15 mouse cellular contexts compared by ENCODE assay signal in genomic region chr15:97836894-97837247, GRCm38 (mm10). TPM values are rescaled to one million over a fixed set of nuclear protein-coding genes. Genes with fewer than 3 reads are reported as not detected.
A peak's percentile ranks its signal among the peaks of the same experiment; 100 is the strongest.
DNase-seq lines count a peak whose midpoint lies in the region; TF ChIP-seq lines count a peak whose summit lies in the region.
"Had no signal": no experiment of that assay in that cellular context is flagged by ENCODE, and none has a peak within 500 bp of the region (broad histone marks: within the 10 kb centered on the region; RNA-seq: fewer than 3 reads in every experiment).

No protein-coding gene starts in this region.

- TF ChIP-seq CTCF in gastrocnemius, adult 2 months (IDR thresholded peaks at IDR 0.05), result no peak
- no peak for TF ChIP-seq CTCF in kidney, adult 2 months (conservative IDR thresholded peaks at IDR 0.05; ENCODE audit: insufficient read depth, insufficient read length, low read depth, low read length)
- TF ChIP-seq CTCF in spleen, adult 2 months (IDR thresholded peaks at IDR 0.05; ENCODE audit: extremely low read depth, insufficient read depth, insufficient read length, insufficient replicate concordance), result no peak
- no peak for TF ChIP-seq CTCF in small intestine, adult 2 months (IDR thresholded peaks at IDR 0.05; ENCODE audit: extremely low read depth, insufficient read length, insufficient replicate concordance, low read depth, low read length)

- TF ChIP-seq POLR2A in kidney, adult 2 months (IDR thresholded peaks at IDR 0.05; ENCODE audit: low read depth, low read length), result no peak
- no peak for TF ChIP-seq POLR2A in spleen, adult 2 months (IDR thresholded peaks at IDR 0.05; ENCODE audit: low read depth, low read length)
- no peak for TF ChIP-seq POLR2A in small intestine, adult 2 months (IDR thresholded peaks at IDR 0.05; ENCODE audit: low read depth, low read length)

- WGBS in kidney, adult 2 months, result 39% methylated on average over 8 of the region's 8 CpGs
- 37% methylated on average over 8 of the region's 8 CpGs for WGBS in spleen, adult 2 months
- 39% methylated on average over 8 of the region's 8 CpGs for WGBS in small intestine, adult 2 months

- H3K36me3 ChIP-seq in kidney, adult 2 months (ENCODE audit: control insufficient read depth, insufficient read depth, low read length), result no peaks in the 10 kb centered on the region
- no peaks in the 10 kb centered on the region for H3K36me3 ChIP-seq in spleen, adult 2 months (ENCODE audit: control insufficient read depth, insufficient read depth, low read length)
- H3K36me3 ChIP-seq in small intestine, adult 2 months (ENCODE audit: control insufficient read depth, insufficient read depth, low read length), result no peaks in the 10 kb centered on the region
- H3K36me3 ChIP-seq: hindbrain, embryonic 13.5 days; liver, embryonic 13.5 days; neural tube, embryonic 12.5 days had no signal

- peaks cover 50% of the 10 kb centered on the region for H3K4me1 ChIP-seq in kidney, adult 2 months (ENCODE audit: control insufficient read depth, insufficient read depth, low read length)
- peaks cover 47% of the 10 kb centered on the region for H3K4me1 ChIP-seq in spleen, adult 2 months (ENCODE audit: control insufficient read depth, insufficient read depth, insufficient read length)
- H3K4me1 ChIP-seq in small intestine, adult 2 months (ENCODE audit: control insufficient read depth, insufficient read depth, insufficient read length, low read length), result peaks cover 34% of the 10 kb centered on the region

- H3K27me3 ChIP-seq in kidney, adult 2 months (replicated peaks; ENCODE audit: control insufficient read depth, insufficient read depth, low read length), result no peaks in the 10 kb centered on the region
- H3K27me3 ChIP-seq in spleen, adult 2 months (ENCODE audit: control insufficient read depth, insufficient read depth, low read length), result no peaks in the 10 kb centered on the region
- no peaks in the 10 kb centered on the region for H3K27me3 ChIP-seq in small intestine, adult 2 months (ENCODE audit: control insufficient read depth, insufficient read depth, low read length)
- H3K27me3 ChIP-seq: neural tube, embryonic 12.5 days had no signal

- no peak for DNase-seq in gastrocnemius, adult 2 months
- no peak for DNase-seq in gastrocnemius, postnatal 4 days (ENCODE audit: low spot score in 2 of 2)
- DNase-seq in kidney, adult 2 months, result no peak
- DNase-seq in kidney, adult 8-10 months, result no peak
- no peak for DNase-seq in spleen, adult 2 months (ENCODE audit: low read depth in 1 of 2, low spot score in 2 of 2)
- no peak for DNase-seq in spleen, postnatal 4 days (ENCODE audit: low spot score in 2 of 2)
- DNase-seq in right cerebral cortex, adult 2 months (ENCODE audit: low spot score in 2 of 2), result no peak
- DNase-seq: cerebellum, adult 11-12 months; gastrocnemius, postnatal 14 days; layer of hippocampus, adult 9-11 months; liver, embryonic 13.5 days had no signal

- H3K27ac ChIP-seq in gastrocnemius, adult 2 months, result peak overlapping the region; percentile 81
- H3K27ac ChIP-seq in kidney, adult 2 months (ENCODE audit: insufficient read depth, low read depth, low read length), result peak overlapping the region; percentile 29; the same call in 1 of the 2 replicates
- peak overlapping the region; percentile 58 for H3K27ac ChIP-seq in spleen, adult 2 months (ENCODE audit: insufficient read depth, low read length)
- peak overlapping the region; percentile 3 for H3K27ac ChIP-seq in small intestine, adult 2 months (ENCODE audit: insufficient read depth, low read depth, low read length)
- H3K27ac ChIP-seq: hindbrain, embryonic 13.5 days; neural tube, embryonic 12.5 days had no signal

- intact Hi-C loops in gastrocnemius, adult 2 months (cut with DNase I), result no loop called here

- no peak overlapping the region for H3K4me3 ChIP-seq in gastrocnemius, adult 2 months
- no peak overlapping the region for H3K4me3 ChIP-seq in kidney, adult 2 months (ENCODE audit: insufficient read depth, low read depth, low read length)
- no peak overlapping the region for H3K4me3 ChIP-seq in spleen, adult 2 months (ENCODE audit: extremely low read depth, insufficient read depth, insufficient read length)
- H3K4me3 ChIP-seq in small intestine, adult 2 months (ENCODE audit: low read depth, low read length), result no peak overlapping the region
- H3K4me3 ChIP-seq: erythroblast, embryonic 14.5 days; hindbrain, embryonic 13.5 days; liver, embryonic 13.5 days; neural tube, embryonic 12.5 days had no signal

RNA-seq across cellular contexts. Expression of gene Hdac7, which starts 7.4 kb away (rescaled TPM):
- total RNA-seq in gastrocnemius, adult 2 months (2021), result 10 to 100 TPM; 10.2 to 11.6 TPM
- 10 to 100 TPM; 53.6 to 57.9 TPM for total RNA-seq in gastrocnemius, postnatal 4 days (2021)
- 41.6 and 45.4 TPM in 2 replicates for polyA plus RNA-seq in kidney, adult 2 months (2012; rRNA removed)
- 104 and 137 TPM in 2 replicates for polyA plus RNA-seq in spleen, adult 2 months (2012; rRNA removed)
- 21.3 and 29.9 TPM in 2 replicates for polyA plus RNA-seq in small intestine, adult 2 months (2012; rRNA removed)

RNA-seq across cellular contexts. Expression of gene Slc48a1, which starts 58.6 kb away (rescaled TPM):
- total RNA-seq in gastrocnemius, adult 2 months (2021), result 10 to 100 TPM; 44.5 to 47.1 TPM
- total RNA-seq in gastrocnemius, postnatal 4 days (2021), result 10 to 100 TPM; 32.6 to 35.4 TPM
- polyA plus RNA-seq in kidney, adult 2 months (2012; rRNA removed), result 182 and 203 TPM in 2 replicates
- polyA plus RNA-seq in spleen, adult 2 months (2012; rRNA removed), result 94.0 and 117 TPM in 2 replicates
- polyA plus RNA-seq in small intestine, adult 2 months (2012; rRNA removed), result 20.8 and 22.1 TPM in 2 replicates

Comparison
In these comparisons a context has a peak if more than half of its experiments do, and no peak if none do; other contexts are left out.
1. H3K27ac ChIP-seq: peak in every context shown above with its lines; median percentile 81 in gastrocnemius, adult 2 months; 58 in spleen, adult 2 months; 29 in kidney, adult 2 months; 3 in small intestine, adult 2 months.